Mouse (Mus musculus): Measurements from ENCODE around the gene Ccdc92. TPM values are rescaled to one million over a fixed set of nuclear protein-coding genes. Genes with fewer than 3 reads are reported as not detected.

The Ccdc92 gene
- polyA plus RNA-seq, 1 experiment from 2014 or later, result 6.1 TPM

DNA sequence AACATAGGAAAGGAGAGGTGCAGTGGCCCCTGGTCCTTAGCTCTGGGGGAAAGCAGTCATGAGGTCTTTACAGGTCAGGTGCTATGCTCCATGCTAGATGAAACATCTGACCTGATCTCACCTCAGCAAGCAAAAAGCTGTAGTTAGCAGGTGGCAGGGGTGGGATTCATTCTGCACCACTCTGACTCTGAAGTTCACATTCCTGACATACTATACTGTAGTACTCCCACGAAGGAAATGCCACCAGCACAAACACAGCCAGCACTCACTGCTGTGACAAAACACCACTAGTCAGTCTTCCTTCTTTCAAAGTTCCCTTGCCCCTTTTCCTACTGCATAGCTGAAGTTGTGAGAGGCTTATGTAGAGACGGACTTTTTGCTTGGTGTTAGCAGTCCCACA lies 9.9 kb downstream of the Ccdc92 start:
- Histone ChIP-seq H3K4me3 (no peak overlapping the region), H3K9me3 (no peaks in the 10 kb centered on the region), H3K36me3 (no peaks in the 10 kb centered on the region), H3K27ac (no peak overlapping the region), H3K4me1 (peaks cover 10% of the 10 kb centered on the region), H3K4me2 (replicated peaks) (no peak overlapping the region), H3K27me3 (no peaks in the 10 kb centered on the region), H3K9ac (no peak overlapping the region)
- ATAC-seq (ENCODE audit: low FRiP score, low read depth), result no peak
- 20% methylated on average over 2 of the region's 2 CpGs for WGBS

DNA sequence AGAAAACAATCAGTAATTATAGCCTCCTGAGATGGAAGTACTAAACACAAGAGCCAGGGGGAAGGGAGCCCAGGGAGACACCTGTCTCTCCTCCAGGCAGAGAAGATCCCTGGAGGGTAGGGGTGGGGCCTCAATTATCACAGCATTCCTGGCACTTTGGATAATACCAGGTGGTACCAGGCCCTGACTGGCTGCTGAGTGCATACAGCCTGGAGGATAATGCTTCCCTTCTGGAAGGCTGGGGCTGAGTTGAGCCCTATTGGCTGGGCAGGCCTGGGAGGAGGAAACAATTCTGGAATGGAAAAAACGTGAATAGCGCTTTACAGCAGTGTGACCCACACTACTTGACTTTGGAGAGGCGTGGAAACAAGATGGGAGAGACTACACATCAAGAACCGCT lies 10.7 kb downstream of the Ccdc92 start:
- WGBS, result 36% methylated on average over 4 of the region's 4 CpGs
- Histone ChIP-seq H3K4me3 (no peak overlapping the region), H3K9me3 (no peaks in the 10 kb centered on the region), H3K27ac (no peak overlapping the region), H3K4me2 (replicated peaks) (no peak overlapping the region), H3K9ac (no peak overlapping the region), H3K36me3 (no peaks in the 10 kb centered on the region), H3K4me1 (peaks cover 14% of the 10 kb centered on the region), H3K27me3 (no peaks in the 10 kb centered on the region)
- no peak for ATAC-seq (ENCODE audit: low FRiP score, low read depth)

DNA sequence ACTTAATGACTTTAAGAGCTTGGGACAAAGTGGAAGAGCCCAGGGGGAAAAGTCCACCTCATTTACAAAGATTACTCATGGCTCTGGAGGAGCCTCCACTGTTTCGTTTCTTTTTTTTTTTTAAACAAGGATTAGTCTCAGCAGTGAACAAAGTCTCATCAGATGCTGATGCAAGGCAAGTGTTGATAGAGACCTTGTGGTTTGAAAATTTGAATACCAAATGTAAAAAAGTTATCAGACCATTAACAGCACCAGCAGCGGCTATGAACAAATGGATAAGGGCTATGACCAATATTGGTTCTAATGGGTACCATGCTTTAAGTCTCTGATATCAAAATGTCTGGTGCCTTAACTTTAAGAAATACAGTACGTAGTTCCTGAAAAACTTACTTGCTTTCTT lies 13.2 kb downstream of the Ccdc92 start:
- Histone ChIP-seq H3K27ac (no peak overlapping the region), H3K4me2 (replicated peaks) (no peak overlapping the region), H3K9ac (no peak overlapping the region), H3K9me3 (no peaks in the 10 kb centered on the region), H3K36me3 (no peaks in the 10 kb centered on the region), H3K4me3 (no peak overlapping the region), H3K4me1 (peaks cover 18% of the 10 kb centered on the region), H3K27me3 (no peaks in the 10 kb centered on the region)
- WGBS, result 82% methylated on average over 3 of the region's 3 CpGs
- ATAC-seq (ENCODE audit: low FRiP score, low read depth), result no peak

DNA sequence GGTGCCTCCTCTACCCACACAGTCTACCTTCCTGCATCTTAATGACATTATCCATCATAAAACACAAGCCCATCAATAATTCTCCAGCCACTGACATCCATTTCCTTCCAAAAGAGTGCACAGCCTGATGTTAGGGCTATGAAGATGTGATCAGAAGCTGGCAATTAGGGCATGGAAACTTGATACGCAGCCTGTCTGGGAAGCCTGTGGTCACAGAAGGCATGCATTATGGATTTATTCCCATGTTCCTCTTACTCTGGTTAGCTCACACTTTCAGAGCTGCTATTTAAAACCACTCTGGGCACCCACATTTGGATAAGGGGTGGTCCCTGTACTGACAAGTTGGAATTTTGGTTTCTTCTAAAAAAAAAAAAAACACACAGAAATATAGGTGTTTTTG lies 15.2 kb downstream of the Ccdc92 start:
- no peak overlapping the region for H3K4me3 ChIP-seq
- H3K27ac ChIP-seq, result no peak overlapping the region; the same call in 1 of the 2 replicates
- H3K4me1 ChIP-seq, result peaks cover 18% of the 10 kb centered on the region
- no peaks in the 10 kb centered on the region for H3K36me3 ChIP-seq
- H3K9ac ChIP-seq, result no peak overlapping the region
- H3K9me3 ChIP-seq, result no peaks in the 10 kb centered on the region
- H3K4me2 ChIP-seq (replicated peaks), result no peak overlapping the region
- no peak for ATAC-seq (ENCODE audit: low FRiP score, low read depth)
- no peaks in the 10 kb centered on the region for H3K27me3 ChIP-seq
- 22% methylated on average over 1 of the region's 1 CpGs for WGBS

DNA sequence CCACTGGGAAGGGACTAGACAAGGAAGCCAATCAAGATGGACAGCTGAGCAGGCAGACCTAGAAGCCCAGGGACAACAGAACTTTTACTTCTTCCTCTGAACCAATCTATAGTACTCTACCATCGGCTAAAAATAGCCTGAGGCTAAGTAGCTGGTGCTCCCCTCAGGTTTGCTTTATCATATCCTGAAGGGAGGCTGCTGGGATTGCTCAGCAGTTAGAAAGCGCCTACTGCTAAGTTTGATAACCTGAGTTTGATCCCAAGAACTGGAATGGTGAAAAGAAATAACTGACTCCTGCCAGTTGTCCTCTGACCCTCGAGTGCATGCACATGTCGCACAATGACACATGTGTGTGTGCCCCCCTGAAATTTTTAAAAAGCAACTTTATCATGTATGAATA lies 17.3 kb downstream of the Ccdc92 start:
- Histone ChIP-seq H3K4me3 (no peak overlapping the region), H3K36me3 (no peaks in the 10 kb centered on the region), H3K4me1 (peaks cover 13% of the 10 kb centered on the region), H3K9ac (no peak overlapping the region), H3K27me3 (no peaks in the 10 kb centered on the region), H3K27ac (no peak overlapping the region), H3K4me2 (replicated peaks) (no peak overlapping the region), H3K9me3 (no peaks in the 10 kb centered on the region)
- no peak for ATAC-seq (ENCODE audit: low FRiP score, low read depth)
- WGBS, result 75% methylated on average over 4 of the region's 4 CpGs

DNA sequence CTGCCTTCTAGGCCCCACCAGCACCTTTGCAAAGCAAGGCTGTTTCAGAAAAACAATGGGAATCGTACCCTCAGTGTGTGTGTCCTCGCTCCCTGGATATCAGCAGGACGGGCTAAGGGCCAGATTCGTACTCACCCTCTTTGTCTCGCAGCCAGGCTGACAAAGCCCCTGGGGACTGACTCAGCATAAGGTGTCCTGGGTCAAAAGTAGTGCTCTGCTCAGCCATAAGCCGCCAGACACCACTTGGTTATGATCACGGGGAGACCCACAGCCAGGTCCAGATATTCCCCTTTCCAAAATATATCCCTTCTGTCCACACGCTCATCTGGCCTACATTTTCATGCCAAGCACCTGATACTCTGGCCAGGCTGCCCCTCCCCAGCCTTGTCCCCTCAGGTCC lies 18.8 kb downstream of the Ccdc92 start:
- no peaks in the 10 kb centered on the region for H3K27me3 ChIP-seq
- no peak overlapping the region for H3K4me2 ChIP-seq (replicated peaks)
- no peak overlapping the region for H3K9ac ChIP-seq
- no peak for ATAC-seq (ENCODE audit: low FRiP score, low read depth)
- H3K9me3 ChIP-seq, result no peaks in the 10 kb centered on the region
- H3K4me3 ChIP-seq, result no peak overlapping the region
- peaks cover 3% of the 10 kb centered on the region; the same call in 1 of the 2 replicates for H3K36me3 ChIP-seq
- peaks cover 13% of the 10 kb centered on the region for H3K4me1 ChIP-seq
- no peak overlapping the region for H3K27ac ChIP-seq
- WGBS, result 87% methylated on average over 8 of the region's 8 CpGs

DNA sequence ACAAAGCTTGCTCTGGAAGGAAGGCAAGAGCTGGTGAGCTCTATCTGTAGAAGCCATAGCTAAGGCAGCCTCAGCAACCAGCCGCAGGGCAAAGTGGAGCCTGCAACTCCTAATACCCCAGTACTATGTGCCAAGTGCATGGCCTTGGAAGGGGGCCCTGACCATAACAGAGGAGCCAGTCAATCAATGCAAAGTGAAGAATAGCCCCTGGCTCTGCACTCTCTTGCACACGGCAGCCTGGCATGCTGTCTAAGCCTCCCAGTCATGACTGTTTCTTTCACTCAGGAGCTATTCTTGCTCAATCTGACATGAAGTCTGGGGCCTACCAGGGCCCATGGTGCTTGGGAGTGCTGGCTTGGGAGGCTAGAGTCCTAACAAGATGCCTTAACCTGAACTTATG lies 21.6 kb downstream of the Ccdc92 start:
- Histone ChIP-seq H3K4me2 (replicated peaks) (no peak overlapping the region), H3K27ac (no peak overlapping the region), H3K4me3 (no peak overlapping the region), H3K4me1 (peaks cover 4% of the 10 kb centered on the region; the same call in 1 of the 2 replicates), H3K36me3 (peaks cover 9% of the 10 kb centered on the region), H3K9ac (no peak overlapping the region), H3K27me3 (no peaks in the 10 kb centered on the region), H3K9me3 (no peaks in the 10 kb centered on the region)
- no peak for ATAC-seq (ENCODE audit: low FRiP score, low read depth)
- 73% methylated on average over 2 of the region's 2 CpGs for WGBS

DNA sequence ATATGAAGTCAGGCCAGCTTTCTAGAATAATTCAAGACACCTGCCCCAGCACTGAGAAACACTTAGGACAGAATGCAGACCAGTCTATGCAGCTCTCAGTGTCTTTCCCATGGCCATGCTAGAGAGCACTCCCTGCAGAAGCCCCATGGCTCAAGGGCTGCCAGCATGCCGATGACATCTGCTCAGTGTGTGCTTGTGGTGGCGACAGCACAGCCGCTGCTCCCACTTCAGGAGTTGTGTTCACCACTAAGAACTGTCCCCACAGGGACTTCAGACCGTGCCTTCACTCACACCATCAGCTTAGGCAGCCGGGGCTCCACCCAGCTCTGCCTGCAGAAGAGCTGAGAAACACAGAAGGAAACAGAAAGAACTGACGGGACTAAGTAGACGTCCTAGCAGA lies 22.0 kb downstream of the Ccdc92 start:
- no peak for ATAC-seq (ENCODE audit: low FRiP score, low read depth)

DNA sequence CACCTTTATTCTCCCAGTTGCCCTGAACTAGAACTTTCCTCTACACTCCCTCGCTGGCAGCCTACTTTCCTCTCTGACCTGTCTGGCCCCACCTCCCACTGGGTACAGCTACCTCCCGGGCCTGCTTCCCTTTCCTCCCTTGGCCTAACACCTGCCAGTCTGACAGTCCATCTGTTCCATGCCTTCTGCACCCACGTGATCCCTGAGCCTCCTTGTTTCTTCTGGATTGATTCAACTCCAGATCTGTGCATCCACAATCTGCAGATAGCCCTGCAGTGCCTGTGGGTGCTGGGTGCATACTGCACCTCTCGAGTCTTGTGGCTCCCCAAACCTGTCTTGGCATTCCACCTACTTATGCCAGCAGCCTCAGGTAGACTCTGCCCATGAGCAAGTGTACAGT lies 25.6 kb downstream of the Ccdc92 start:
- H3K9me3 ChIP-seq, result no peaks in the 10 kb centered on the region
- 63% methylated on average over 4 of the region's 4 CpGs for WGBS
- peaks cover 17% of the 10 kb centered on the region for H3K36me3 ChIP-seq
- H3K4me1 ChIP-seq, result no peaks in the 10 kb centered on the region
- no peak overlapping the region for H3K9ac ChIP-seq
- no peak overlapping the region for H3K4me2 ChIP-seq (replicated peaks)
- no peak for ATAC-seq (ENCODE audit: low FRiP score, low read depth)
- no peak overlapping the region for H3K27ac ChIP-seq
- H3K27me3 ChIP-seq, result no peaks in the 10 kb centered on the region
- no peak overlapping the region for H3K4me3 ChIP-seq

More for the DNA sequence above, 22.0 kb downstream of the Ccdc92 start:
- Histone ChIP-seq H3K4me3 (no peak overlapping the region), H3K4me1 (peaks cover 4% of the 10 kb centered on the region; the same call in 1 of the 2 replicates), H3K4me2 (replicated peaks) (no peak overlapping the region), H3K9me3 (no peaks in the 10 kb centered on the region), H3K36me3 (peaks cover 13% of the 10 kb centered on the region), H3K9ac (no peak overlapping the region), H3K27me3 (no peaks in the 10 kb centered on the region), H3K27ac (no peak overlapping the region)
- 75% methylated on average over 7 of the region's 7 CpGs for WGBS

DNA sequence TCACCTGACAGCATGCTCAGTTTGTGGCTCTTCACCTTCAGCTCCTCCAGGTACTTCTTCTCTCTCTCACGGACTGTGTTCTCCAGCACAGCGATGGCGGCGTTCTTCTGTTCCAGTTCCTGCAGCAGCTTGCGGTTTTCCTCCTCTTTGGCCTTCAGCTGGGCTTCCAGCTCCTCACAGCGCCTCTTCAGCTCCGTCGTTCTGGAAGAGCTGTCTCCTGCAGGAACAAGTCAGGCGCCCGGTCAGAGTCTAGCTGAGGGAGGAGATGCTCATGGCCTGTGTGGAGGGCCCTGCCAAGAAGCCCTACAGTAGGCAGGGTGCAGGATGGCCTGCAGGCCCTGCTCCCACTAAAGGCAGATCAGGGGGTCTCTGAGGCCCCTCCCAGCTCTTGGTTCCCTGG lies 26.1 kb downstream of the Ccdc92 start:
- Histone ChIP-seq H3K9ac (no peak overlapping the region), H3K27ac (no peak overlapping the region), H3K4me1 (no peaks in the 10 kb centered on the region), H3K9me3 (no peaks in the 10 kb centered on the region), H3K36me3 (peaks cover 17% of the 10 kb centered on the region), H3K4me3 (no peak overlapping the region), H3K4me2 (replicated peaks) (no peak overlapping the region), H3K27me3 (no peaks in the 10 kb centered on the region)
- no peak for ATAC-seq (ENCODE audit: low FRiP score, low read depth)
- 84% methylated on average over 10 of the region's 10 CpGs for WGBS

DNA sequence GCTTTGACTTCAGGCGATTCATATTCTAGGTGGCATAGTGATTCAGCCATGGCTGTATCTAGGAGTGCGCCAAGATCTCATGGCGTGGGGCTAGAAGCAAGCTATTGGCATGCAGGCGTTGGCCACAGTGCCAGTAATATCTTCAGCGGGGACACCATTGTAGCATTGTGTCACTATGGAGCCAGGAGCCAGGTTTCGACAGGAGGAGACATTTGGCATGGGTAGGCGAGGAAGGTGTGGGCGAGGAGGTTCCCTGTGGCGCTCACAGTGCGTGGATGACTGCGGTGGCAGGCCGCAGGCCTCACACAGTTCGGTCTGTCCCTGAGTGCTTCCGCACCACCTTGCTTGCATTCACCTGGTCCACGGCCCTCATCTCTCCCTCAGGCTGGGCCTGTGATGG lies 27.0 kb downstream of the Ccdc92 start:
- H3K4me1 ChIP-seq, result no peaks in the 10 kb centered on the region
- H3K4me3 ChIP-seq, result no peak overlapping the region
- no peaks in the 10 kb centered on the region for H3K9me3 ChIP-seq
- H3K27me3 ChIP-seq, result no peaks in the 10 kb centered on the region
- no peak for ATAC-seq (ENCODE audit: low FRiP score, low read depth)
- H3K36me3 ChIP-seq, result peaks cover 17% of the 10 kb centered on the region
- H3K4me2 ChIP-seq (replicated peaks), result no peak overlapping the region
- no peak overlapping the region for H3K9ac ChIP-seq
- 95% methylated on average over 15 of the region's 15 CpGs for WGBS
- H3K27ac ChIP-seq, result no peak overlapping the region

DNA sequence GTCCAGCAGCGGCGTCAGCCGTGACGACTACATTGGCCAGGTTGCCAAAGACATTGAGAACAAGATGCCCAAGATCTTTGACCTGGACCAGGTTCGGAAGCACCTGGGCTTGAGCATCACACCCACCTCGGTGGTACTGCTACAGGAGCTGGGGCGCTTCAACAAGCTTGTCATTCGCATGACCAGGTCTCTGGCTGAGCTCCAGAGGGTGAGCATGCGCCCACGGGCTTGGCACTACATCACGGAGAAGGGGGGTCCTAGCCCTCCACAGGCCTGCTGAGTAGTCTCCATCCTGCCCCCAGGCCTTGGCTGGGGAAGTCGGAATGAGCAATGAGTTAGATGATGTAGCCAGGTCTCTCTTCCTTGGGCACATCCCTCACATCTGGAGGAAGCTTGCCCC lies 31.9 kb downstream of the Ccdc92 start:
- Histone ChIP-seq H3K4me1 (no peaks in the 10 kb centered on the region), H3K4me2 (replicated peaks) (no peak overlapping the region), H3K9ac (no peak overlapping the region), H3K9me3 (no peaks in the 10 kb centered on the region), H3K27ac (no peak overlapping the region), H3K36me3 (peaks cover 5% of the 10 kb centered on the region), H3K4me3 (no peak overlapping the region), H3K27me3 (no peaks in the 10 kb centered on the region)
- no peak for ATAC-seq (ENCODE audit: low FRiP score, low read depth)
- 92% methylated on average over 12 of the region's 12 CpGs for WGBS

DNA sequence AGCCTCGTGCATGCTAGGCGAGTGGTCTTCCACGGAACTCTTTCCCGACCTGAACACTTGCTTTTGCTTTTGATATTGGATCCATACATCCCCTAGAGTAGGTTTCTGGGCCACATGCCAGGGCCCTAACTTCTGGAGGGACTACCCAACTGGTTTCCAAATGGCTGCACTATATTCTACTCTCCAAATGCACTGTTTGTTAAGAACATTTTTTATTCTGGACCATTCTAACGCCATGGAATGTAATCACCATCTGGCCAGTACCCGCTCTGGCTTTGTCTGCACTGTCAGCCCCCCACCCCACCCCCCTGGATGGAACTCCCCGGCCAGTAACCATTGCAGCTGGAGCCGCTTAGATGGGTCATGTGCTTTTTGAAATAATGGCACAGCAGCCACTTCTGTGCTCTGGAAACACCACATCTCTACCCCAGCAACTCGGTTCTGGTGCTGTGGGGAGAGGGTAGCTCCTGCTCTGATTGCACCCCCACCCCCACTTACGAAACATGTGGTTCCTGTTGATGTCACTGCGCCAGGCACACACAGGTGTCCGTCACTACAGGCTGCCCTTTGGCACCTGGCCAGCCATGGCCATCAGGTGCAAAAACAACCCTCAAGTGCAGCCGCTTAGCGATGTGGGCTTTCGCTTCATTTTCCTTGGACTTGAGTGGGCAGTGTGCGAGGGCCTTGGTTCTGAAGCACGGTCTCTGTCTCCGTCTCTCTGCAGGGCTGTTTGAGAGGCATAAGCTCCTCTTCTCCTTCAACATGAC lies 39.9 kb downstream of the Ccdc92 start:
- Histone ChIP-seq H3K36me3 (no peaks in the 10 kb centered on the region), H3K4me1 (peaks cover 18% of the 10 kb centered on the region), H3K27ac (peak overlapping the region; percentile 44; the same call in 1 of the 2 replicates), H3K9me3 (peaks cover 5% of the 10 kb centered on the region; the same call in 1 of the 2 replicates), H3K27me3 (no peaks in the 10 kb centered on the region), H3K9ac (no peak overlapping the region), H3K4me3 (no peak overlapping the region), H3K4me2 (replicated peaks) (peak overlapping the region; percentile 25)
- ATAC-seq (ENCODE audit: low FRiP score, low read depth), result peak; percentile 69; the same call in 1 of the 2 replicates
- 57% methylated on average over 18 of the region's 18 CpGs for WGBS
